Mouse (Mus musculus) small intestine, adult 2 months (tissue): ENCODE measurements around the gene Wdr37.

Source experiments
- CTCF ChIP-seq: fragments of 200-500 bp; IDR thresholded peaks from 2 replicates; pipeline ENCODE4 v1.5.1; 2012; ENCODE audit warnings: low read depth, mild to moderate bottlenecking, control low read depth, inconsistent platforms, low read length, moderate library complexity, mixed read lengths; ENCODE audit not compliant: insufficient replicate concordance, insufficient read length; ENCODE audit errors: extremely low read depth
- POLR2A ChIP-seq: fragments of 200-500 bp; IDR thresholded peaks from 2 replicates; pipeline ENCODE4 v1.6.1; 2012; ENCODE audit warnings: low read depth, mild to moderate bottlenecking, control low read depth, inconsistent platforms, low read length, moderate library complexity

- TF ChIP-seq CTCF (no peak), POLR2A (no peak)
Observed at GRCm38 (mm10) chr13:8858453-8858852, 13.3 kb downstream of the Wdr37 start.
